Mouse (Mus musculus): ENCODE results near the gene Pbp2. TPM values are rescaled to one million over a fixed set of nuclear protein-coding genes. Genes with fewer than 3 reads are reported as not detected.

The Pbp2 gene
- 0.31 TPM in 1 of 2 replicates, not detected in the other for polyA plus RNA-seq (2014; fragmentation: Nextera tagmentation; extraction: Ambion mirVana)

DNA sequence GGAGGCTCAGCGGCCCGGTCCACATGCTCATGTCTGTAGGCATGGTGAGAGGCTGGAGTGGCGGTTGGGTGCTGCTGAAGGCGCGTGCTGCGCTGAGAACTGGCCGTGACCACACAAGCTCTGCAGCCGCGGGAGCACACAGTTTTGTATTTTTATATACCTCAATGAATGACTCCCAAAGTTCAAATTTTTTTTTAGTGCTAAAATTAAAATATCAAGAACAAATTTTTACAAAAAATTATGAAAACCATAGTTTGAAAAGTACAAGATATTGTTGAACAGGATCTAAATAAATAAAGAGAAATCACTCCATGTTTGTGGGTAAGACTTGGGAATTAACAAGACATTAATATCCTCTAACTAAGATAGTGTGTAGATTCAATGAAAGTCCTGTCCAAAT is at the start of gene Pbp2:
Pbp2 (minus strand) TSS at position 101 of the 400 bp plus-strand sequence.
- DNase-seq (ENCODE audit: low spot score) (no peak), ATAC-seq (ENCODE audit: low read depth) (no peak)
- Histone ChIP-seq H3K4me1 (ENCODE audit: control insufficient read depth, insufficient read depth, low read length) (peaks cover 5% of the 10 kb centered on the region; the same call in 1 of the 2 replicates), H3K27me3 (replicated peaks; ENCODE audit: control insufficient read depth, insufficient read depth, low read length) (no peaks in the 10 kb centered on the region), H3K9me3 (ENCODE audit: control insufficient read depth, low read length) (no peaks in the 10 kb centered on the region), H3K4me2 (ENCODE audit: low read depth, low read length) (no peak within 1 kb of the TSS), H3K36me3 (ENCODE audit: control insufficient read depth, insufficient read depth, low read length) (no peaks in the 10 kb centered on the region), H3K9ac (ENCODE audit: low read depth, low read length) (no peak within 1 kb of the TSS), H3K27ac (replicated peaks; ENCODE audit: low read depth, low read length) (no peak within 1 kb of the TSS), H3K4me3 (ENCODE audit: low read depth, low read length) (no peak within 1 kb of the TSS)
- 95% methylated on average over 9 of the region's 9 CpGs for WGBS

DNA sequence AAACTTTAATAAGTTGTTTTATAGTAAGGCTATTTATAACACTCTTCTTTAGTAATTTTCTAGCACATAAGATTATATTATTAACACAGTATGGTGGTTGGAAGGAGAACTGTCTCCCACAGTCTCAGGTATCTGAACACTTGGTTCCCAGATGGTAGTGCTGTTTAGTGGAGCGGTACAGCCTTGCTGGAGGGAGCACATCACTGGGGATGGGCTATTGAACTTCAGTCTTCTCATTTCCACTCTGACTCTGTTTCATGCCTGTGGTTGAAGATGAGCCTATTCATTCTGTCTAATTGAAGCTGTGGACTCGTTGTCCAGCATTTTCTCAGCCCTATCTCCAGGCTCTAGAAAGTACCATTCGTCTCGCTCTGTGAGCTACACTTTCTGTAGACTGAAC is 44.7 kb upstream of the Pbp2 start:
- Histone ChIP-seq H3K4me2 (ENCODE audit: low read depth, low read length) (no peak overlapping the region), H3K9me3 (ENCODE audit: control insufficient read depth, low read length) (no peaks in the 10 kb centered on the region), H3K9ac (ENCODE audit: low read depth, low read length) (no peak overlapping the region), H3K4me1 (ENCODE audit: control insufficient read depth, insufficient read depth, low read length) (peaks cover 7% of the 10 kb centered on the region), H3K4me3 (ENCODE audit: low read depth, low read length) (no peak overlapping the region), H3K27me3 (replicated peaks; ENCODE audit: control insufficient read depth, insufficient read depth, low read length) (no peaks in the 10 kb centered on the region), H3K27ac (replicated peaks; ENCODE audit: low read depth, low read length) (no peak overlapping the region), H3K36me3 (ENCODE audit: control insufficient read depth, insufficient read depth, low read length) (no peaks in the 10 kb centered on the region)
- 86% methylated on average over 4 of the region's 4 CpGs for WGBS
- DNase-seq (ENCODE audit: low spot score) (no peak), ATAC-seq (ENCODE audit: low read depth) (no peak)

DNA sequence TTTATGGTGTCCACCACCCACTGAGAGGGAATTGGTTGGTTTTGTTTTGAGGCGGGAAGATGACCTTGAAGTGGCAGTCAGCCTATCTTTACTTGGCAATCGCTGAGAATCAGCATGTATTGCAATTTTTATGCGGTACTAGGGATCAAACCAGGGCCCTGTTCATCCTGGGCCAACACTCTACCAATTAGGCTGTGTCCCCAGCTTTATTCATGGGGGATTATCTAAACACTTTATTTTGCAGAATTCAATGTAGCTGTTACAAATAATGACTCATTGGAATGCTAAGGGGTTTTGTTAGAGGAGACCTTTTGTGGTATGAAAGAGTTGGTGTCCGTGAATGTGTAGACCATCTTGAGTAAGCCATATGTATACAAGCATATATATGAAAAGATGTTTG is 42.3 kb upstream of the Pbp2 start:
- H3K36me3 ChIP-seq (ENCODE audit: control insufficient read depth, insufficient read depth, low read length), result no peaks in the 10 kb centered on the region
- H3K27me3 ChIP-seq (replicated peaks; ENCODE audit: control insufficient read depth, insufficient read depth, low read length), result no peaks in the 10 kb centered on the region
- H3K4me3 ChIP-seq (ENCODE audit: low read depth, low read length), result no peak overlapping the region
- WGBS, result 87% methylated on average over 4 of the region's 4 CpGs
- H3K4me2 ChIP-seq (ENCODE audit: low read depth, low read length), result no peak overlapping the region
- DNase-seq (ENCODE audit: low spot score) (no peak), ATAC-seq (ENCODE audit: low read depth) (no peak)
- peaks cover 3% of the 10 kb centered on the region; the same call in 1 of the 2 replicates for H3K4me1 ChIP-seq (ENCODE audit: control insufficient read depth, insufficient read depth, low read length)
- no peak overlapping the region for H3K27ac ChIP-seq (replicated peaks; ENCODE audit: low read depth, low read length)
- H3K9ac ChIP-seq (ENCODE audit: low read depth, low read length), result no peak overlapping the region
- no peaks in the 10 kb centered on the region for H3K9me3 ChIP-seq (ENCODE audit: control insufficient read depth, low read length)

DNA sequence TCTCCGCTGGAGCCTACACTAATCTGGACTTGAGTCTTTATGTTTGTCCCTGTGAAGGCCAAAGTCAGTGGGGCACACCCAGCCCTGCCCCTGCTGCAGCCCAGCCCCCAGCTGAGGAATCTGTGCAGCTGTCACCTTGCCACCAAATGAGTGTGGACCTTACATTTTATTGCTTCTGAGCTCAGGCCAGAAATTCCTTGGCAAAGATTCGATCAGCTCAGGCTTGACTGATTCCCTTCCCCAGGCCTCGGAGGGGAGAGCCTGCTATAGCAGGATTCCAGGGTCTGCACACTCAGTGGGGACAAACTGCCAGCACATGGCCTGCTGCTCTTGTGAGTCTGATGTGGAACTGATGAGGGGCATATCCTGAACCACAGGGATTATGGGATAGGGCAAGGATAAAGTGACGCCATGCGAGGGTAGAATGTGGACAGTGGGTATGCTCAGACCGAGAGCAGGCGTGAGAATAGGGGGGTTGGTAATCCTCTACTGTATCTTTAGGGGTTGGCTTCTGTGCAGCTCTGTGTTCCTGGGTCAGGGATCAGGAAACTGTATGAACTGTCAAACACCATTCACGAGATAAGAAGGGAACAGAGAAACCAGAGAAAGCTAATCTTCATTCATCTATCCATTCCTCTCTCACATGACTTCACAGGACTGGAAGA is 41.6 kb upstream of the Pbp2 start:
- Histone ChIP-seq H3K4me1 (ENCODE audit: control insufficient read depth, insufficient read depth, low read length) (peaks cover 3% of the 10 kb centered on the region; the same call in 1 of the 2 replicates), H3K4me3 (ENCODE audit: low read depth, low read length) (no peak overlapping the region), H3K4me2 (ENCODE audit: low read depth, low read length) (no peak overlapping the region), H3K9ac (ENCODE audit: low read depth, low read length) (no peak overlapping the region), H3K9me3 (ENCODE audit: control insufficient read depth, low read length) (no peaks in the 10 kb centered on the region), H3K27ac (replicated peaks; ENCODE audit: low read depth, low read length) (peak overlapping the region; percentile 46; the same call in 1 of the 2 replicates), H3K36me3 (ENCODE audit: control insufficient read depth, insufficient read depth, low read length) (no peaks in the 10 kb centered on the region), H3K27me3 (replicated peaks; ENCODE audit: control insufficient read depth, insufficient read depth, low read length) (no peaks in the 10 kb centered on the region)
- 49% methylated on average over 8 of the region's 8 CpGs for WGBS
- DNase-seq (ENCODE audit: low spot score) (peak; percentile 82), ATAC-seq (ENCODE audit: low read depth) (peak; percentile 79)

DNA sequence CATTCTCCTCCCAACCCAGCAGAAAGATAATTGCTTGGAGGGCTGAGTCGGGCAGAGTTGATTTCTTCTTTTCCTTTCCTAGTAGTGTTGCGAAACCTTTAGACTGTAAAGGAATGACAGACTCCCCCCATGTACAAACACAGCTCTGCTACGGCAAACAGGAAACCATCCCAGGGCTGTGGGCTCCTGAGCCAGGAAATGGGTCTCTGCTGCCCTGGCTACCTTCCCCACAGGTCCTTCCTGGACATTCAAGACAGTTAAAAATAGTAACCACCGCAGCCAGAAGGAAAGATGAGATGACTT is 30.8 kb upstream of the Pbp2 start:
- ATAC-seq (ENCODE audit: low read depth) (peak; percentile 68), DNase-seq (ENCODE audit: low spot score) (peak; percentile 63)
- WGBS, result 20% methylated on average over 4 of the region's 4 CpGs
- no peaks in the 10 kb centered on the region for H3K9me3 ChIP-seq (ENCODE audit: control insufficient read depth, low read length)
- no peaks in the 10 kb centered on the region for H3K36me3 ChIP-seq (ENCODE audit: control insufficient read depth, insufficient read depth, low read length)
- no peaks in the 10 kb centered on the region for H3K27me3 ChIP-seq (replicated peaks; ENCODE audit: control insufficient read depth, insufficient read depth, low read length)
- peaks cover 14% of the 10 kb centered on the region; the same call in 1 of the 2 replicates for H3K4me1 ChIP-seq (ENCODE audit: control insufficient read depth, insufficient read depth, low read length)
- H3K9ac ChIP-seq (ENCODE audit: low read depth, low read length), result no peak overlapping the region
- no peak overlapping the region for H3K4me2 ChIP-seq (ENCODE audit: low read depth, low read length)
- H3K4me3 ChIP-seq (ENCODE audit: low read depth, low read length), result no peak overlapping the region
- peak overlapping the region; percentile 65 for H3K27ac ChIP-seq (replicated peaks; ENCODE audit: low read depth, low read length)

DNA sequence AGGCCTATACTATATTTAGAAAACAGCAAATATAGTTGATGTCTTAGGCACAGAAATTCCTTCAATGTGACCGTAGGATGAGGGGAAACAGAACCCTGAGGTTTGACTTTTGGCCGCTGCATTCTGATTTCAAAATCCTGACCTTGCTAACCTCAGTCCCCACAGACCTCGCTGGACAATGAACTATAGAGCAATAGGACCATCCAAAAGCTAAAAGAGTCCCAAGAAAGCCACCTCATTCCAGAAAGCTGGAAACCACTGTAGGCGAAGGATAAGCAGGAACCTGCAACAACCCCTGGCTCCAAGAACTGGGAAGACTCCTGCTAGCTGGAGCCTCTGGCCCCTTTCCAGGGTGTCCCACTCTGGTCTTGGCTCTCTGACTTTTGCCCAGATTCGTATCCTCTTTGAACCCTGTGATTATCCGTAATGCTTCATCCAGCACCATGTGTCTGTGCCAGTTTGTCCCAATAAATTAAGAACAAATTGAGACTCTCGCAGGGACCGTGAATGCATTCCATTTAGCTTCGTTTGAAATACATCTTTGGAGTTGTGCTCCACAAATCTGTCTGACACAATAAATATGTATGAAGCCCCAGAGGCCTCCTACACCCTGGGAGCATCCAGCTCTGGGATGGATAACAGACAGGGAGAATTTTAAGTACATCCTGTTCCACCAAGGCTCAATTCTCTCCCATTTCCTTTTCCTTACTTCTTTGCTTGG is 30.3 kb upstream of the Pbp2 start:
- WGBS, result 57% methylated on average over 9 of the region's 9 CpGs
- Histone ChIP-seq H3K9me3 (ENCODE audit: control insufficient read depth, low read length) (no peaks in the 10 kb centered on the region), H3K36me3 (ENCODE audit: control insufficient read depth, insufficient read depth, low read length) (no peaks in the 10 kb centered on the region), H3K9ac (ENCODE audit: low read depth, low read length) (no peak overlapping the region), H3K27me3 (replicated peaks; ENCODE audit: control insufficient read depth, insufficient read depth, low read length) (no peaks in the 10 kb centered on the region), H3K27ac (replicated peaks; ENCODE audit: low read depth, low read length) (peak overlapping the region; percentile 65), H3K4me1 (ENCODE audit: control insufficient read depth, insufficient read depth, low read length) (peaks cover 14% of the 10 kb centered on the region; the same call in 1 of the 2 replicates), H3K4me3 (ENCODE audit: low read depth, low read length) (no peak overlapping the region), H3K4me2 (ENCODE audit: low read depth, low read length) (no peak overlapping the region)
- ATAC-seq (ENCODE audit: low read depth), result peak; percentile 50
- peak; percentile 42 for DNase-seq (ENCODE audit: low spot score)

DNA sequence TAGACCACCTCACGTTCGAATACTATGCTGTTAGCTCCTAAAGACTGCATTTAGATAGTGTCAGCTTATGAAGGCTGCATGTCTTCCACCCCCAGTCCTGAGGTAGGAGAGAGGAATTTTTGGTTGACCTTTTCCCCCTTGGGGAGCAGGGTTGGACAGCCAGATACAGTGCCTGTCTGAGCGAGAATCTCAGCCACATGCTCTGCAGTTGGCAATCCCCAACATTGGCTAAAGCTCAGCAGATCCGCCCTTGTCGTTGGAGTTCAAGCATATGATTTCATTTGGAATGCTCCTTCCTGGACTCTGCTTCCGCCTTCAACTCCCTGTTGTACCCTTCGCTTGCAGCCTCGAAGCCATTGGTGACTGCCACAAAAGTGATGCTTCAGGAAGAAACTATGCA is 26.2 kb upstream of the Pbp2 start:
- 83% methylated on average over 8 of the region's 8 CpGs for WGBS

DNA sequence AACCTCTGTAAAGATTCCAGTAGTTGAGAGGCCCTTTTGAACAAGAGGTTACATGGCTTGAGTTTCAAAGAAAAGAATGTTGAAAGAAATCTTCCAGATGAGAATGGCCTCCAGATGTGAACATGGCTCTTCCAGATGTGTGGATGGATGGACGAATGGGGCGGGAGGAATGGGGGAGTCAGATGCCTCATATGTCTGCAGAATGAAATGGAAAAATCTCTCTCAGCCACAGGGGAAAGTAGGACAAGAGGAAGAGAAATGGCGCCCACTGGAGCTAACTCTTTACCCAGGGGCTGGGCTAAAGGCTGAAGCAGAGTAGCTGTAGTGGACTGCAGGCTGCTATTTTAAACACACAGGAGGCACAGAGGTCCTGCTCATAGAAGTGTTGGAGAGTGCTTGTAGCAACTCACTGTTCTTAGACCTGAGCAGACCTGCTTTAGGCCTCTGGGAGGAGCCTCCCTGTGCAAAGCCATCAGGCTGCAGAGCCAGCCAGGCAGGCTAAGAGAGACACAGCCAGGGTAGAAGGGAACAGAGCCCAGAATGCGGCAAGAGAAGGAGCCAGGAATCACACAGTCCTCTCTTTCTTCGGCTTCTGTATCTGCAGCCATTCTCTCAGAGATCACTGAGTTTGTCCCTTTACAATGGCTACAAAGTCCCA is 23.9 kb upstream of the Pbp2 start:
- H3K4me1 ChIP-seq (ENCODE audit: control insufficient read depth, insufficient read depth, low read length), result peaks cover 39% of the 10 kb centered on the region
- no peaks in the 10 kb centered on the region for H3K9me3 ChIP-seq (ENCODE audit: control insufficient read depth, low read length)
- ATAC-seq (ENCODE audit: low read depth) (peak; percentile 70), DNase-seq (ENCODE audit: low spot score) (peak; percentile 90)
- peak overlapping the region; percentile 89 for H3K27ac ChIP-seq (replicated peaks; ENCODE audit: low read depth, low read length)
- WGBS, result 35% methylated on average over 5 of the region's 5 CpGs
- H3K9ac ChIP-seq (ENCODE audit: low read depth, low read length), result no peak overlapping the region
- no peaks in the 10 kb centered on the region for H3K27me3 ChIP-seq (replicated peaks; ENCODE audit: control insufficient read depth, insufficient read depth, low read length)
- no peak overlapping the region for H3K4me3 ChIP-seq (ENCODE audit: low read depth, low read length)
- H3K4me2 ChIP-seq (ENCODE audit: low read depth, low read length), result no peak overlapping the region
- no peaks in the 10 kb centered on the region for H3K36me3 ChIP-seq (ENCODE audit: control insufficient read depth, insufficient read depth, low read length)

More for the DNA sequence above, 26.2 kb upstream of the Pbp2 start:
- Histone ChIP-seq H3K27ac (replicated peaks; ENCODE audit: low read depth, low read length) (no peak overlapping the region), H3K9me3 (ENCODE audit: control insufficient read depth, low read length) (no peaks in the 10 kb centered on the region), H3K9ac (ENCODE audit: low read depth, low read length) (no peak overlapping the region), H3K4me3 (ENCODE audit: low read depth, low read length) (no peak overlapping the region), H3K27me3 (replicated peaks; ENCODE audit: control insufficient read depth, insufficient read depth, low read length) (no peaks in the 10 kb centered on the region), H3K4me2 (ENCODE audit: low read depth, low read length) (no peak overlapping the region), H3K36me3 (ENCODE audit: control insufficient read depth, insufficient read depth, low read length) (no peaks in the 10 kb centered on the region), H3K4me1 (ENCODE audit: control insufficient read depth, insufficient read depth, low read length) (peaks cover 43% of the 10 kb centered on the region)
- DNase-seq (ENCODE audit: low spot score) (no peak), ATAC-seq (ENCODE audit: low read depth) (no peak)

Data from embryonic facial prominence, embryonic 14.5 days (tissue).